Mouse (Mus musculus) spleen, postnatal 14 days (tissue): ENCODE measurements around the gene Arl14ep.

Experiments used
- DNase-seq, 2 experiments: peaks; one replicate each; pipeline ENCODE4 v3.0.0; 2021 to 2022; ENCODE audit warnings: low spot score in 2 of 2

The Arl14ep gene

GRCm38 (mm10) chr2:106954975-106955374 is 19.2 kb downstream of the Arl14ep start:
- DNase-seq: no peak

GRCm38 (mm10) chr2:106942451-106942850 is 31.8 kb downstream of the Arl14ep start:
- DNase-seq: no peak

GRCm38 (mm10) chr2:106935681-106936080 is 38.5 kb downstream of the Arl14ep start:
- DNase-seq: no peak

- no peak for DNase-seq
Observed at GRCm38 (mm10) chr2:106929906-106930305, 44.3 kb downstream of the Arl14ep start.
